Mouse (Mus musculus) T-helper 17 cell (primary cell): ENCODE data around the gene Nceh1.

Experiments
- in situ Hi-C, 2 experiments: fragments of 300-600 bp; cut with MboI, MseI; formaldehyde crosslinking; loops; 1 replicate in 1 of 2; 2 replicates in 1 of 2; pipeline ENCODE4 v1.15.1; 2025; ENCODE audit warnings: high pct_unique_total_duplicates in 2 of 2

Gene Nceh1

GRCm38 (mm10) chr3:27189320-27190261 is 6.8 kb downstream of the Nceh1 start:
- in situ Hi-C loops: loop anchor here in 1 of 2 experiments (25.0 kb wide), 1 partner anchor 1623 kb away; the partner anchor contains the start of gene Rpl22l1

DNA sequence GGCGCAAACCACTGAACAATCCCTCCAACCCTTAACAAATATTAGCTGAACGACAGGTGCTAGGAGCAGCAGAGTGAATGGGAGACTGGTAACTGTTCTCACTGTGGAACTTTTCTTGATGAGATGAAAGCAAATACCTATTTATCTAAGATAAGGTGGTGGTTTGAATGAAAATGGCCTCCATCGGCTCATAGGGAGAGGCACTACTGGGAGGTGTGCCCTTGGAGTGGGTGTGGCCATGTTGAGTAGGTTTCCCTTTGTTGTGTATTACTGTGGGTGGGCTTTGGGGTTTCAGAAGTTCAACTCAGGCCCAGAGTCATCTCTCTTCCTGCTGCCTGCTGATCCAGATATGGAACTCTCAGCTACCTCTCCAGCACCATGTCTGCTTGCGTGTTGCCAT is 8.1 kb downstream of the Nceh1 start:
- in situ Hi-C loops: loop anchor here in 1 of 2 experiments (25.0 kb wide), 1 partner anchor 1621 kb away; the partner anchor contains the start of gene Rpl22l1

DNA sequence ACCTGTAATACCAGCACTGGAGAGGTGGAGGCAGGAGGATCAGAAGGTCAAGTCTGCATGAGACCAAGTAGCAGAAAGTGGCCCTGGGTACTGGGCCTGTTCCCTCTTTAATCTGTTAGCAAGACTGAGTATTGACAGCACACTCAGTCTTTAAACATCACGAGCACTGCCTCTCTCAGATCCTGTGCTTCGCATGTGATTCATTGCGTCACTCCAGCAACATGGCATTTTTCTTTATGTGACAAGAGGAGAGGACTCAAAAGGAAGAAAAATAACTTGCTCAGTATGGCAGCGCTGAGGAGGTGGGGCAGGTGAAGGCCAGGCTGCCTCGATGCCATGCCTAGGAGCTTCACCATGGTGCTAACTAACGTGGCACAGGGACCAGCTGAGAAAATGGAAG is 9.1 kb downstream of the Nceh1 start:
- in situ Hi-C loops: loop anchor here in 1 of 2 experiments (25.0 kb wide), 1 partner anchor 1620 kb away; the partner anchor contains the start of gene Rpl22l1

GRCm38 (mm10) chr3:27193844-27194317 is 11.1 kb downstream of the Nceh1 start:
- in situ Hi-C loops: loop anchor here in 1 of 2 experiments (25.0 kb wide), 1 partner anchor 1618 kb away; the partner anchor contains the start of gene Rpl22l1

GRCm38 (mm10) chr3:27195153-27195552 is 12.4 kb downstream of the Nceh1 start:
- in situ Hi-C loops: loop anchor here in 1 of 2 experiments (25.0 kb wide), 1 partner anchor 1617 kb away; the partner anchor contains the start of gene Rpl22l1

DNA sequence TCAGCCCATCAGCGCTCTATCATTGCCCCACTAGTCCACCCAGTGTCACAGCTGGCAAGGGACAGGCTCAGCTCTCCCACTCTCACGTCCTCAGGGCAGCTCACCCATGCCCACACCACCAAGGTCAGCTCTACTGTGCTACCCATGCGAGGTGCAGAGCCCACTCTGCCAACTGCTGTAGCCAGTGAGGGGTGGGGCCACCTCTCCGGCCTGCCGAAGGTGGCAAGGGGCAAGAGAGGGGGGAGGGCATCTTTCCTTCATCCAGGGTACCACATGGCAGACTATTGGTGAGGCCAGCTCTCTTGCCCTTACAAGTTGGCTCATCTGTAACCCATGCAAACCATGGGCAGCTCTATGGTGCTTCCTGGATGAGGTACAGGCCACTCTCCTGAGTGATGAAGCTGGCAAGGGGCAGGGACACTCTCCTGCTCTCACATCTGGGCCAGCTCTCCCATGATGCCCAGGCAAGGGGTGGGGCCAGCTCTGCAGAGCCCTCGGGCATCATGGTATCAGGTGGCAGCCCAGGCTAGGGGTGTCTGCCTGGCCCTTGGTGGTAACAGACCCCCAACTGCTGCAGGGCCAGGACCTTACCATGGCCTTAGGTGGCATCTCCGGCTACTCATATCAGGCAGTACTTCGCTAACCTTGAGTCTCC is 12.9 kb downstream of the Nceh1 start:
- in situ Hi-C loops: loop anchor here in 1 of 2 experiments (25.0 kb wide), 1 partner anchor 1617 kb away; the partner anchor contains the start of gene Rpl22l1

DNA sequence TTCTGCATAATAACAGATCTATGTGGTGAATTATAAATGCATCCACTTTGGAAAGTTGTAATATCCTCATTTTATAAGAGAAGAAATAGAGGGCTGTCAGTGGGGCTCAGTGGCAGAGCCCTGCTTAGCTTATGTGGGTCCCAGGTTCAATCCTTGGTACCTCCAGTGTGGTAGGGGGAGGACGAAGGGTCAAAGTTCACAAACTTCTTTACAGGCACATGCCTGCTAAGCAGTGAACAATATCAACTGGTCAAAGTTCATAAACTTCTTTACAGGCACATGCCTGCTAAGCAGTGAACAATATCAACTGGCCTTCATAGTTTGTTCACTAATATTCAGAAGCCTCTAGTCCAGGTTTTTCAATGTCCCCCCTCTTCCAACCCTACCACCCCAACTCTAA is 13.8 kb downstream of the Nceh1 start:
- in situ Hi-C loops: loop anchor here in 1 of 2 experiments (25.0 kb wide), 1 partner anchor 1616 kb away; the partner anchor contains the start of gene Rpl22l1

- in situ Hi-C loops: loop anchor here in 1 of 2 experiments (25.0 kb wide), 1 partner anchor 1614 kb away; the partner anchor contains the start of gene Rpl22l1
Observed at GRCm38 (mm10) chr3:27197816-27198215, 15.1 kb downstream of the Nceh1 start.

DNA sequence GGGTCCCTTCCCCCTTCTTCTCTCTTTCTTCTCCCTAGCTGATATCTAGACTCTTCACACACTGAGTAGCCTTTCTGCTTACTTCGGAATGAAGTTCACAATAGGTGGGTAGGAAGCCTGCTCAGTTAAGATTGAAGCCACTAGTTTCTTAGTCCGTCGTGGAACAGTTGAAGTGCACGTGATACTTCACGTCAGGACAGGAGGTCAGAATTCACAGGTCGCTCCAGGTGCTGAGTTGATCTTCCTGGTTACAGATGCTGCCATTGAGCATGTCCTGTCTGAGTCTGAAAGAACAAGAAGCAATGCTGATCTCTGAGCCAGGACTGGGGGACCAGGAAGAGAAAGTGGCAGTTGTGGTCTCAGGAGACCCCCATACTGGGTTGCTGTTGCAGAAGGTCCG is 16.4 kb downstream of the Nceh1 start:
- in situ Hi-C loops: loop anchor here in 1 of 2 experiments (25.0 kb wide), 1 partner anchor 1613 kb away; the partner anchor contains the start of gene Rpl22l1

GRCm38 (mm10) chr3:27201728-27202411 is 19.1 kb downstream of the Nceh1 start:
- in situ Hi-C loops: no loop called here

GRCm38 (mm10) chr3:27205068-27205467 is 22.3 kb downstream of the Nceh1 start:
- in situ Hi-C loops: no loop called here

DNA sequence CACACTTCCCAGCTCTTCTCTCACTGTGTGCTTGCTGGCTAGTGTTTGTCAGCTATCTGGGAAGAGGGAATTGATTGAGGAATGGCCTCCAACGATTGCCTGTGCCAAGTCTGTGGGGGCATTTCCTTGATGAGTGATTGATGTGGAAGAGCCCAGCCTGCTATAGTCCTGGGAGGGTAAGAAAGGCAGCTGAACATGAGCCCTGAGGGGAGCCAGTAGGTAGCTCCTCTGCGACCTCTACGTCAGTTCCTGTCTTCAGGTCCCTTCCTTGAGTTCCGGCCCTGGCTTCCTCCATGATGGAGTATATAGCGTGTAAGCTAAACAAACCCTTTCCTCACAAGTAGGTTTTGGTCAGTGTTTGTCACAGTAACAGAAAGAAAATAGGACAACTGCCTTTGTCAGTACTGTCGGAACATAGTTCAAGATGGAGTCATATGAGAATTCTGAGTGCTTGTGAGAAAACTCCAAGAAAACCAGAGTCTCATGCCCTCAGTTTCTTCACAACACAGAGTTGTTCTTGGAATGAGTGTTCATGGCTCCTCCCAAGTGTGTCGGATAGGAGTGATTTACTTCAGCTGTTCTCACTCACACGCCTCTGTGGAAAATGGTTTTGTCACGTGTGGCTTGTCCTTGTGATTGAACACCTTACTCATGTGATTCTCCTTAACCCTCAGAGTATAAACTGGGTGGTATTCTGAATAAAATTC is 22.9 kb downstream of the Nceh1 start:
- in situ Hi-C loops: no loop called here

GRCm38 (mm10) chr3:27206221-27206560 is 23.4 kb downstream of the Nceh1 start:
- in situ Hi-C loops: no loop called here

- in situ Hi-C loops: no loop called here
Observed at GRCm38 (mm10) chr3:27206577-27206976, 23.8 kb downstream of the Nceh1 start.

DNA sequence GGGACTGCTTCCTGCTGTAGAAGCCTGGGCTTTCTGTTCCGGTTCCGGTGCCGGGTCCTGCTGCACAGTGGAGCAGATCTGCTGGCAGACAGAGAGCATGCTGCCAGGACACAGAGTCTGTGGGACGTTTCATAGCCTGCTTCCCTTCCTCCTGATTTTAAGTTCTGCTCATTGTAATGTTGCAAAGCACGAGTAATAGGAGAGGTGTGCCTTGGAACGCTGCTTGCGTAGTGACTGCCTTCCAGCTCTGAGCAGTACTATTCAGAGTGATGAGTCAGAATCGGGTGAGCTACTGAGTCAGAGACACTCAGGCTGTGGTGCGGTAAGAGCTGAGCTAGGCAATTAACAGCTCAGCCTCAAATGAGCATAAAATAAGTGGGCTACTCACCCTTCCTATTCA is 26.9 kb downstream of the Nceh1 start:
- in situ Hi-C loops: no loop called here

DNA sequence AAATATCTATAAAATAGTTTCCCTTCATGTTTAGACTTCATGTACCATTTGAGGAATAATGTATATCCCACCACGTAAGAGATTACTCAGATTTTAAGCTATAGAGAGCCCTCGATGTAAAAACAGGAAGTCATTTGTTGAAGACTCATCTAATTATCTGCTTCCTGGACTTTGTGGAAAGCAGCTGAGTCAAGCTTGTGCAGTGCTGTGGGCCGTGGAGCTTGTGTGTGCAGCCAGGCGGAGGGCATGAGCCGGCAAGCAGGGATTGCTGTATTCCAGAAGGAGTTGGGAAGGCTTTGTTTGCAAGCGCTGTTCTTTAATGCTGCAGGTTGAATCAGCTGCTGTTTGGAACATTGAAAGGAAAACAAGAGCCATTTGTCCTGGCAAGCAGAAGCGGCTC is 27.5 kb downstream of the Nceh1 start:
- in situ Hi-C loops: no loop called here

DNA sequence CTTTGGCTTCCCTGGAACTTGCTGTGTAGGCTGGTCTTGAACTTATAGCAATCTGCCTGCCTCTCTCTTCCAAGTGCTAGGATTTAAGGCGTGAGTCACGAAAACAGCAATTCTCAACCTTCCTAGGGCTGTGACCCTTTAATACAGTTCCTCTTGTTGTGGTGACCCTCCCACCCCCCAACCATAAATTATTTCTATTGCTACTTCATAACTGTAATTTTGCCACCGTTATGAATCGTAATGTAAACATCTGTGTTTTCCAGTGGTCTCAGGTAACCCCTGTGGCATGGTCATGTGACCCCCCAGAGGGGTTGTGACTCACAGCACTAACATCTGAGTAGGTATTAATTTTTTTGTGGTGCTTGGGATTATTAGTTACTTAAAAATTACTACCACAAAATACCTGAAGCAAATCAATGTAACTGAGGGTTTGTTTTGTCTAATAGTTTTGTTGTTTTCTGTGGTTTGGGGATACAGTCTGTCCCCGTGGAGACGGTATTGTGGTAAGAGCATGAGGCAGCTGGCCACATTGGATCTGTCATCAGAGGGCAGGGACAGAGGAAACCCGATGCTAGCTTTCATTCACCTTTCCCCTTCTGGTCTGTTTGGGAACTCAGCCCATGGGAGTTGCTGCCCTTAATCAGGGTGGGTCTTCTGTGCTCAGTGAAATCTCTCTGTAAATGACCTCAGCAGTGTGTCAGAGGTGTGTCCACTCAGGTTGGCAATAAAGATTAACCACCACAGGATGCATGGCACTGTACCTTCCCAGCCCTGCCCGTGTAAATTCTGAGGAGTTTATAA is 31.5 kb downstream of the Nceh1 start:
- in situ Hi-C loops: no loop called here

DNA sequence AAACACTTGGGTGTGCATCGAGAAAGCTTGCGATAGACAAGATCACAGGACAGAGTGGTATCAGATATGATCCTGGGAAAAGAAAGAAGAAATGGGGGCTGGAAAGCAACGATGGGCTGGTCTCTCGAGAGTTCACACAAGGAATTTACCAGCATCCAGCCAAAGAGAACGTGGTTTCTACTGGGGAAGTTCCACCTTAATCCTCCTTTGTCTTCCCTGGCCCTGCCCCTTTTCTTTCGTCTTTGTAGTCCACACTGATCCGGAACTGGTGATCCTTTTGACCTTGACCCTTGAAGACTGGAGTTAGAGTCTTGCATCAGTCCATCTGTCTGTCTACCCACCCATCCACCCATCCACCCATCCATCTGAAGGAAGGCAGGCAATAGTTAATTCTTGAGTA is 34.6 kb downstream of the Nceh1 start:
- in situ Hi-C loops: no loop called here

DNA sequence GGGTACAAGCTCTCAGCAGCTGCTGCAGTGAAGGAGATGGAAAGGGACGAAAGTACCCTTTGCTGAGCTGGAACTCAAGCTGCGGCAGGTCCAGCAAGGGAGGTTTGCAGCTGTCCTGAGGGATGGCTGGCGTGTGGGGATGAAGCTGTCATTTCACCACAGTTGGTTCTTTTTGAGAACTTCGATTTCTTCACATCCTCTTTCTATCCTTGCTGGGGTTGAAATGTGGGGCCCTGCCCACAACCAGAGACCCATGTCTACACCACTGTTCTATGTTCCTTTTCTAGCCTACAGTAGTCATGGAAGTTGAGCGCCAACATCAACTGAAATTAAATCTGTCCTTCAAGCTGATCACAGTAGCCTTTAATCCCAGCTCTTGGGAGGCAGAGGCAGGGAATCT is 35.8 kb downstream of the Nceh1 start:
- in situ Hi-C loops: no loop called here

- in situ Hi-C loops: no loop called here
Observed at GRCm38 (mm10) chr3:27222052-27222451, 39.3 kb downstream of the Nceh1 start.
